Mouse (Mus musculus): Measurements from ENCODE around the gene B3gnt8. TPM values are rescaled to one million over a fixed set of nuclear protein-coding genes. Genes with fewer than 3 reads are reported as not detected.

Gene B3gnt8
- total RNA-seq, 2 experiments from 2014 or later: 1.5 to 1.9 TPM

DNA sequence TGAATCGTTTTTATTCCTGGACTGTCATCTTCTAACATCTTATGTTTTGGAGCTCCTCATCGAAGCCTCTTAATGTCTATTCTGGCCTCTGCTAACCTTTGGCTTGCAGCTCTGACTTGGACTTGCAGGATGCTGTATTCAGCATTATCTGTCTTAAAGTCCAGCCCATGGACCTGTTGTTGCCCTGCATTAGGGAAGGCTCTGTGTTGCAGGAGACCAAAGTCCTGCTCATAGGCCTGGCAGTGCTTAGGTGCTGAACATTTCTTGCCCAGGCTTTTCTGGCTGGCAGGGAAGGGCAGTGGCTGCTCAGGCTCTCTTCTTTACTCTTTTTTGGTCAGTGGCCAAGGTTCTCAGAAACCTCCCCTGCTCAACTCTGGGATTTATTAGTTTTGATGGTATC lies 19.3 kb upstream of the B3gnt8 start:
- no peak for TF ChIP-seq CTCF (conservative IDR thresholded peaks at IDR 0.05)
- no peak overlapping the region for H3K27ac ChIP-seq
- no peak overlapping the region for H3K4me3 ChIP-seq
- no peak for DNase-seq (ENCODE audit: low spot score in 2 of 2)

DNA sequence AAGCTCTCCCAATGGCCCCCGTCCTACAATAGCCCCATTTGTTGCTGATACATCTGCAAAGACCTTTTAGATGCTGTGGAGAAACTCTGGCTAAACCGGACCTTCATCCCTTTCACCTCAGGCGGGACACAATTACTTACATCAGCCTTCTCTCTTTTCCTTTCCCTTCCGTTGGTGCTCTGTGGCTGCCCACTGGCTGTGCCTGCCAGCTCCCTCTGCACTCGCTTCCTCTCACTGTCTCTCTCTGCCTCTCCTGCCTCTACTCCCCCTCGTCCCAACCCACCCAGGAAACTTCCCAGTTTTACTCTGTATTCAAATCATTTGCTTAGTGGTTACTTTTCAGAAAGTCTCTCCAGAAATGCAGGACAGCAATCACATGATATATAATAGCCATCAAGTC lies 16.4 kb upstream of the B3gnt8 start:
- DNase-seq (ENCODE audit: low spot score in 2 of 2): no peak
- H3K27ac ChIP-seq: no peak overlapping the region

GRCm38 (mm10) chr7:25611501-25611900 lies 15.0 kb upstream of the B3gnt8 start:
- TF ChIP-seq CTCF (conservative IDR thresholded peaks at IDR 0.05): no peak
- Histone ChIP-seq H3K4me3 (no peak overlapping the region), H3K27ac (no peak overlapping the region)
- no peak for DNase-seq (ENCODE audit: low spot score in 2 of 2)

More for the DNA sequence above, 16.4 kb upstream of the B3gnt8 start:
- no peak overlapping the region for H3K4me3 ChIP-seq
- TF ChIP-seq CTCF (conservative IDR thresholded peaks at IDR 0.05): no peak

DNA sequence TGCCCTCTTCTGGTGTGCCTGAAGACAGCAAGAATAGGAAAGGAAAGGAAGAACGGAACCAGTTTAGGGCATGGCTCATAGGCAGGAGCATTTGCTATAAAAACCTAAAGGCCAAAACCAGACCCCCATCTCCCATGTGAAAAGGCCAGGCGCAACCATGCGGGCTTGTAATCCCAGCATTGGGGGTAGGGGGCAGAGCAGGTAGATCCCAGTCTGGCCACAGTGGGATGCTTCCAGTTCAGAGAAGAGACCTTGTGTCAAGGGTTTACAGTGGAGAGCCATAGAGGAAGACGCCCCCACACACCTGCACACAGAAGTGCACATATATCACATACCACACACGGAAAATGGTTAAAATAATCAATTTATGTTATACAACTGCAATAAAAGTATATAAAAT lies 12.4 kb upstream of the B3gnt8 start:
- no peak for DNase-seq (ENCODE audit: low spot score in 2 of 2)
- Histone ChIP-seq H3K27ac (no peak overlapping the region), H3K4me3 (no peak overlapping the region)
- TF ChIP-seq CTCF (conservative IDR thresholded peaks at IDR 0.05): no peak

GRCm38 (mm10) chr7:25614831-25615705 lies 11.4 kb upstream of the B3gnt8 start:
- TF ChIP-seq CTCF (conservative IDR thresholded peaks at IDR 0.05): no peak
- H3K27ac ChIP-seq: no peak overlapping the region
- no peak overlapping the region for H3K4me3 ChIP-seq
- DNase-seq (ENCODE audit: low spot score in 2 of 2): no peak

DNA sequence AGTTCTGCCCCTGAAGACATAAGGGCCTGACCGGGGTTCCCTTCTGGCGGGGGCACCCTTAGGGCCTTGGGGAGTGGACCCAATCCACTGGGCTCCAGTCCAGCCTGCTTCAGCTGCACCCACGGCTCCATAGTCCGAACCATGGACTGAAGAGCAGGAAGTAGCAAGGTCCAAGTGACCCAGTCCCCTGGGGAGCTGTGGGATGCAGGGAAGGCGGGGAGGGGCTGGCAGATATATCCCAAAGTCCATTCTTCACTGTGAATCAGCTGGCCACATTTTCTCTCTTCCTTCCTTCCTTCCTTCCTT lies 10.8 kb upstream of the B3gnt8 start, which contains the start of gene Erich4:
TSS of gene Erich4 (minus strand) at position 187 of the 306 bp plus-strand sequence.
- no peak for TF ChIP-seq CTCF (conservative IDR thresholded peaks at IDR 0.05)

DNA sequence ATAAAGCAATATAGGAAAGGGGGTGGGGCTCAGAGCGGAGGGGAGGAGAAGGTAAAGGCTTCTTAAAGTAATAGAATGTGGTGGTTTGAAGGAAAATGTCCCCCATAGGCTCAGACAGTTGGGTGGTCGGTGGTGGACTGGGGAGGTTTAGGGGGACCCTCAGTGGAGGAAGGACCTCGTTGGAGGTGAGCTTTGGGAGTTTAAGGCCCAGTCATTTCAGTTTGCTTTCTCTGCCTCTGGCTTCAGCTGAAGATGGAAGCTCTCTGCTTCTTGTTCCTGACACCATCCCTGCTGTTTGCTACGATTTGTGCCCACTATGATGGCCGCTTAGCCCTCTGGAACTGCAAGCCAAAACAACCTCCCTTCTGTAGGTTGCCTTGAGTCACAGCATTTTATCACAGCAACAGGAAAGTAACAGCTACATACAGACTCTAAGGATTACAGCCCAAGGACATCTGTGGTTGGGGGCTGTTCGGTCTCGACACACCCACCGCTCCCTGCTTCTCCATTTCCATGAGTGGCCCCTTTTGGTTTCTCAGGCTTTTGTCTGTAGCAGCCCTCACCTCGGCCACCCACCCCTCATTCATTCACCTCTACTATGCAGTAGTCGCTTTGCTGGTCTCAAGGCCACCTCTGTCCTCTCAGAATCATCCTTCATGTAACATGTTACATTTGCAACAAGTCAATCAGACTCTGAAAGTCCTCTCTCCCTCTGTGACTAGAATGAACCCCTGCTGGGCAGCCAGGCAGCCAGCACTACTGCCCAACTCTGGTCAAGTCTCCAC lies 8.9 kb upstream of the B3gnt8 start:
- TF ChIP-seq CTCF (conservative IDR thresholded peaks at IDR 0.05): no peak
- no peak for DNase-seq (ENCODE audit: low spot score in 2 of 2)
- no peak overlapping the region for H3K27ac ChIP-seq
- no peak overlapping the region for H3K4me3 ChIP-seq

More for the DNA sequence above, 10.8 kb upstream of the B3gnt8 start, which contains the start of gene Erich4:
- no peak within 1 kb of the TSS for H3K4me3 ChIP-seq
- DNase-seq (ENCODE audit: low spot score in 2 of 2): no peak
- no peak within 1 kb of the TSS for H3K27ac ChIP-seq

GRCm38 (mm10) chr7:25618865-25619721 lies 7.4 kb upstream of the B3gnt8 start, which contains the start of gene Dmac2:
Dmac2 (plus strand) TSS chr7:25619414.
- H3K27ac ChIP-seq: peak within 1 kb of the TSS; percentile 92
- DNase-seq (ENCODE audit: low spot score in 2 of 2): peak; percentile 93 to 95
- H3K4me3 ChIP-seq: peak within 1 kb of the TSS; percentile 93
- TF ChIP-seq CTCF (conservative IDR thresholded peaks at IDR 0.05): no peak

DNA sequence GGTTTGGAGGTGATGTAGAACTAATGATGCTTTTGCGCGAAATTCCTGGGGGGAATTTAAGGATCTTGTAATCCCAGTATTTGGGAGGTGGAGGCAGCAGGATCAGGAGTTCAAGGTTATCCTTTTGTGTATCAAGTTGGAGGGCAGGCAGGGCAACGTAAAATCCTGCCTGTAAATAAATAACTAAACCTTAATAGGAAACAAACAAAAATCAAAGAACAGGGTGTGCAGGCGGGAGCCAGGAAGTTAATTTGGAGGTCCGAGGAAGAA lies 6.8 kb upstream of the B3gnt8 start:
- peak overlapping the region; percentile 92 for H3K27ac ChIP-seq

DNA sequence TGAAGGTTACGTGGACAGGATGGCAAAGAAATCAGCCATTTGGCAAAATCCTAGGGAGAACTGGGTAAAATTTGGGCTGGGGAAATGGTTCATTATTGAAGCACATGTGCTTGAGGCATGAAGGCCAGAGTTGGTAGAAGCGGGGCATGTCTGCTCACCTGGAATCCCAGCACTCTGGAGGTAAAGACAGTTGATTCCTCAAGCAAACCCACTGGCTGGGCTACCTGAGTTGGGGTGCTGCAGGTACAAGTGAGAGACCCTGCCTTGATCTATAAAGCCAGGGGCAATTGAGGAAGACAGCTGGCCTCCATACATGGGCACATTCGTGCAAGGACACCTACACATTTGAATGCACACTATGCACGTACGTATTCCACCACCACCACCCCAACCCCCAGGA lies 6.4 kb upstream of the B3gnt8 start:
- DNase-seq (ENCODE audit: low spot score in 2 of 2): no peak
- TF ChIP-seq CTCF (conservative IDR thresholded peaks at IDR 0.05): no peak
- H3K4me3 ChIP-seq: peak overlapping the region; percentile 93
- H3K27ac ChIP-seq: no peak overlapping the region

More for the DNA sequence above, 6.8 kb upstream of the B3gnt8 start:
- DNase-seq (ENCODE audit: low spot score in 2 of 2): no peak
- TF ChIP-seq CTCF (conservative IDR thresholded peaks at IDR 0.05): no peak
- H3K4me3 ChIP-seq: peak overlapping the region; percentile 93

- H3K4me3 ChIP-seq: no peak overlapping the region
- no peak for DNase-seq (ENCODE audit: low spot score in 2 of 2)
- H3K27ac ChIP-seq: no peak overlapping the region
- no peak for TF ChIP-seq CTCF (conservative IDR thresholded peaks at IDR 0.05)
These were observed 5.7 kb upstream of the B3gnt8 start for GRCm38 (mm10) chr7:25620751-25621150.

DNA sequence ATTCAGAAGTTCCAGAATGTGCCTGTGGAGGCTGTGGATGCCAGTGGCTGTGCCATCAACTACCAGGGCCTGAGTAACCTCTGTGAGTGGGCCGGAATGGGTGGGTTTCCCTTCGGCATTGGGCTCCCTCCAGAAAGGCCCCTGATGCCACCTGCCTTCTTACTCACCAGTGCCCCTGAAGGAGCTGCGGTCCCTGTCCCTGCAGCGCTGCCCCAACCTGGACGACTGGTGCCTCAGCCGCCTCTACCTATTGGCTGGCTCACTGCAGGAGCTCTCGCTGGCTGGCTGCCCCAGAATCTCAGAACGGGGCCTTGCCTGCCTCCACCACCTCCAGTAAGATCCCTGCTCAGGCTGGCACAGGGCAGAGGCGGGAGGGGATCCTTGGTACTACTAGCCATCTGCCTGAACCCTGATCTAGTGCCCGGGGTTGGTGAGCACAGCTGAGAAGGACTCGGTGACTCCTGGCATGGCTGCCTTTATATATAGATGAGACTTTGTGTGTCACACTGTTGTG lies 2.5 kb upstream of the B3gnt8 start:
- Histone ChIP-seq H3K4me3 (no peak overlapping the region), H3K27ac (no peak overlapping the region)
- DNase-seq (ENCODE audit: low spot score in 2 of 2): no peak

More for the DNA sequence above, 2.5 kb upstream of the B3gnt8 start:
- no peak for TF ChIP-seq CTCF (conservative IDR thresholded peaks at IDR 0.05)
